Mouse (Mus musculus): ENCODE data around the gene Ism1. TPM values are rescaled to one million over a fixed set of nuclear protein-coding genes. Genes with fewer than 3 reads are reported as not detected.

Gene Ism1
- total RNA-seq, 1 experiment, result 0.76 TPM

- TF ChIP-seq ZNF384 (IDR thresholded peaks at IDR 0.05; ENCODE audit: low read depth, low read length) (no peak), ZC3H11A (IDR thresholded peaks at IDR 0.05; ENCODE audit: borderline replicate concordance, low read depth, low read length) (0 out of 2 replicates have a peak, but pooled peaks have one; percentile 14)
- Histone ChIP-seq H3K4me3 (ENCODE audit: insufficient read depth in 1 of 2, low read depth in 1 of 2, low read length in 2 of 2, poor library complexity in 1 of 2, severe bottlenecking in 1 of 2) (no peak overlapping the region), H3K27ac (ENCODE audit: insufficient read depth, low read depth, low read length, poor library complexity, severe bottlenecking) (no peak overlapping the region), H3K9ac (ENCODE audit: insufficient read depth, low read depth, low read length, poor library complexity, severe bottlenecking) (no peak overlapping the region), H3K9me3 (ENCODE audit: control insufficient read depth, insufficient read depth, low read depth, low read length) (0 out of 2 replicates have a peak, but pooled peaks cover 2% of the 10 kb centered on the region), H3K36me3 (ENCODE audit: control insufficient read depth, insufficient read depth, low read length, poor library complexity, severe bottlenecking) (no peaks in the 10 kb centered on the region), H3K4me1 (ENCODE audit: control insufficient read depth in 2 of 2, insufficient read depth in 2 of 2, low read length in 2 of 2, poor library complexity in 1 of 2) (no peaks in the 10 kb centered on the region)
- DNase-seq (ENCODE audit: low read depth, low spot score), result peak; percentile 19
- in situ Hi-C loops (cut with MboI; ENCODE audit: low sequenced_read_pairs in 2 of 2, unreplicated experiment in 2 of 2), result loop anchor here in 1 of 2 experiments (25.0 kb wide), 1 partner anchor 184 kb away; no protein-coding TSS in a partner anchor
Observed at GRCm38 (mm10) chr2:139778283-139778682, 100.3 kb downstream of the Ism1 start.

GRCm38 (mm10) chr2:139783318-139783850 lies 105.4 kb downstream of the Ism1 start:
- Histone ChIP-seq H3K27ac (ENCODE audit: insufficient read depth, low read depth, low read length, poor library complexity, severe bottlenecking) (no peak overlapping the region), H3K9ac (ENCODE audit: insufficient read depth, low read depth, low read length, poor library complexity, severe bottlenecking) (no peak overlapping the region), H3K36me3 (ENCODE audit: control insufficient read depth, insufficient read depth, low read length, poor library complexity, severe bottlenecking) (no peaks in the 10 kb centered on the region), H3K4me3 (ENCODE audit: insufficient read depth in 1 of 2, low read depth in 1 of 2, low read length in 2 of 2, poor library complexity in 1 of 2, severe bottlenecking in 1 of 2) (no peak overlapping the region), H3K9me3 (ENCODE audit: control insufficient read depth, insufficient read depth, low read depth, low read length) (no peaks in the 10 kb centered on the region), H3K4me1 (ENCODE audit: control insufficient read depth in 2 of 2, insufficient read depth in 2 of 2, low read length in 2 of 2, poor library complexity in 1 of 2) (no peaks in the 10 kb centered on the region)
- in situ Hi-C loops (cut with MboI; ENCODE audit: low sequenced_read_pairs in 2 of 2, unreplicated experiment in 2 of 2), result loop anchor here in 1 of 2 experiments (25.0 kb wide), 1 partner anchor 179 kb away; no protein-coding TSS in a partner anchor
- TF ChIP-seq ZNF384 (IDR thresholded peaks at IDR 0.05; ENCODE audit: low read depth, low read length) (no peak), MAFK (IDR thresholded peaks at IDR 0.05; ENCODE audit: insufficient read depth, low read depth, low read length) (no peak), HCFC1 (IDR thresholded peaks at IDR 0.05; ENCODE audit: borderline replicate concordance, insufficient read depth, low read length) (no peak), ZC3H11A (IDR thresholded peaks at IDR 0.05; ENCODE audit: borderline replicate concordance, low read depth, low read length) (no peak), CHD2 (IDR thresholded peaks at IDR 0.05; ENCODE audit: low read depth, low read length) (no peak)
- DNase-seq (ENCODE audit: low read depth, low spot score), result no peak

GRCm38 (mm10) chr2:139784465-139784864 lies 106.5 kb downstream of the Ism1 start:
- H3K27ac ChIP-seq (ENCODE audit: insufficient read depth, low read depth, low read length, poor library complexity, severe bottlenecking), result no peak overlapping the region
- in situ Hi-C loops (cut with MboI; ENCODE audit: low sequenced_read_pairs in 2 of 2, unreplicated experiment in 2 of 2), result loop anchor here in 1 of 2 experiments (25.0 kb wide), 1 partner anchor 178 kb away; no protein-coding TSS in a partner anchor
- H3K36me3 ChIP-seq (ENCODE audit: control insufficient read depth, insufficient read depth, low read length, poor library complexity, severe bottlenecking), result no peaks in the 10 kb centered on the region
- H3K9me3 ChIP-seq (ENCODE audit: control insufficient read depth, insufficient read depth, low read depth, low read length), result no peaks in the 10 kb centered on the region
- TF ChIP-seq ZNF384 (IDR thresholded peaks at IDR 0.05; ENCODE audit: low read depth, low read length), result no peak
- TF ChIP-seq ZC3H11A (IDR thresholded peaks at IDR 0.05; ENCODE audit: borderline replicate concordance, low read depth, low read length), result no peak
- no peak for TF ChIP-seq MAFK (IDR thresholded peaks at IDR 0.05; ENCODE audit: insufficient read depth, low read depth, low read length)
- H3K4me1 ChIP-seq (ENCODE audit: control insufficient read depth in 2 of 2, insufficient read depth in 2 of 2, low read length in 2 of 2, poor library complexity in 1 of 2), result no peaks in the 10 kb centered on the region
- H3K4me3 ChIP-seq (ENCODE audit: insufficient read depth in 1 of 2, low read depth in 1 of 2, low read length in 2 of 2, poor library complexity in 1 of 2, severe bottlenecking in 1 of 2), result no peak overlapping the region
- no peak for DNase-seq (ENCODE audit: low read depth, low spot score)
- no peak overlapping the region for H3K9ac ChIP-seq (ENCODE audit: insufficient read depth, low read depth, low read length, poor library complexity, severe bottlenecking)

- H3K27ac ChIP-seq (ENCODE audit: insufficient read depth, low read depth, low read length, poor library complexity, severe bottlenecking), result no peak overlapping the region
- H3K4me1 ChIP-seq (ENCODE audit: control insufficient read depth in 2 of 2, insufficient read depth in 2 of 2, low read length in 2 of 2, poor library complexity in 1 of 2), result no peaks in the 10 kb centered on the region
- no peaks in the 10 kb centered on the region for H3K36me3 ChIP-seq (ENCODE audit: control insufficient read depth, insufficient read depth, low read length, poor library complexity, severe bottlenecking)
- in situ Hi-C loops (cut with MboI; ENCODE audit: low sequenced_read_pairs in 2 of 2, unreplicated experiment in 2 of 2), result loop anchor here in 1 of 2 experiments (25.0 kb wide), 1 partner anchor 177 kb away; no protein-coding TSS in a partner anchor
- H3K4me3 ChIP-seq (ENCODE audit: insufficient read depth in 1 of 2, low read depth in 1 of 2, low read length in 2 of 2, poor library complexity in 1 of 2, severe bottlenecking in 1 of 2), result no peak overlapping the region
- TF ChIP-seq HCFC1 (IDR thresholded peaks at IDR 0.05; ENCODE audit: borderline replicate concordance, insufficient read depth, low read length), result no peak
- no peak for DNase-seq (ENCODE audit: low read depth, low spot score)
- no peak overlapping the region for H3K9ac ChIP-seq (ENCODE audit: insufficient read depth, low read depth, low read length, poor library complexity, severe bottlenecking)
- no peaks in the 10 kb centered on the region for H3K9me3 ChIP-seq (ENCODE audit: control insufficient read depth, insufficient read depth, low read depth, low read length)
Observed at GRCm38 (mm10) chr2:139784946-139785345, 107.0 kb downstream of the Ism1 start.

- Histone ChIP-seq H3K4me1 (ENCODE audit: control insufficient read depth in 2 of 2, insufficient read depth in 2 of 2, low read length in 2 of 2, poor library complexity in 1 of 2) (no peaks in the 10 kb centered on the region), H3K27ac (ENCODE audit: insufficient read depth, low read depth, low read length, poor library complexity, severe bottlenecking) (no peak overlapping the region), H3K36me3 (ENCODE audit: control insufficient read depth, insufficient read depth, low read length, poor library complexity, severe bottlenecking) (no peaks in the 10 kb centered on the region), H3K9ac (ENCODE audit: insufficient read depth, low read depth, low read length, poor library complexity, severe bottlenecking) (no peak overlapping the region), H3K4me3 (ENCODE audit: insufficient read depth in 1 of 2, low read depth in 1 of 2, low read length in 2 of 2, poor library complexity in 1 of 2, severe bottlenecking in 1 of 2) (no peak overlapping the region), H3K9me3 (ENCODE audit: control insufficient read depth, insufficient read depth, low read depth, low read length) (no peaks in the 10 kb centered on the region)
- TF ChIP-seq ZC3H11A (IDR thresholded peaks at IDR 0.05; ENCODE audit: borderline replicate concordance, low read depth, low read length), result no peak
- TF ChIP-seq CHD2 (IDR thresholded peaks at IDR 0.05; ENCODE audit: low read depth, low read length), result no peak
- TF ChIP-seq MAFK (IDR thresholded peaks at IDR 0.05; ENCODE audit: insufficient read depth, low read depth, low read length), result no peak
- no peak for TF ChIP-seq HCFC1 (IDR thresholded peaks at IDR 0.05; ENCODE audit: borderline replicate concordance, insufficient read depth, low read length)
- no peak for TF ChIP-seq ZNF384 (IDR thresholded peaks at IDR 0.05; ENCODE audit: low read depth, low read length)
- in situ Hi-C loops (cut with MboI; ENCODE audit: low sequenced_read_pairs in 2 of 2, unreplicated experiment in 2 of 2), result loop anchor here in 1 of 2 experiments (25.0 kb wide), 1 partner anchor 174 kb away; no protein-coding TSS in a partner anchor
- DNase-seq (ENCODE audit: low read depth, low spot score), result no peak
Observed at GRCm38 (mm10) chr2:139788658-139789057, 110.7 kb downstream of the Ism1 start.
